Mouse (Mus musculus) kidney, postnatal 0 days (tissue): Measurements from ENCODE around the gene Gm36864. TPM values are rescaled to one million over a fixed set of nuclear protein-coding genes. Genes with fewer than 3 reads are reported as not detected.
"Not testable (repeated sequence)": the region's sequence is repeated elsewhere in the genome, so short reads cannot be mapped to it uniquely, and the experiment has no call there.

Experiments used
- ATAC-seq: fragments of 200-750 bp; cut with Nextera tagmentation; replicated peaks from 2 replicates; pipeline ENCODE4 v1.8.0; 2017; ENCODE audit warnings: low read depth, moderate number of reproducible peaks, moderate TSS enrichment, moderate library complexity; ENCODE audit not compliant: low FRiP score
- DNase-seq: peaks from one replicate; pipeline ENCODE4 v3.0.0-alpha.2; 2016; ENCODE audit warnings: low spot score
- H3K27ac ChIP-seq: fragments of 300-500 bp; sonication (generic); 2 replicates; pipeline ENCODE4 v1.5.1; 2014; ENCODE audit warnings: mild to moderate bottlenecking
- H3K27me3 ChIP-seq: fragments of 300-500 bp; sonication (generic); 2 replicates; pipeline ENCODE4 v1.6.1; 2014; ENCODE audit warnings: low read length, mixed read lengths; ENCODE audit not compliant: insufficient read depth
- H3K36me3 ChIP-seq: fragments of 300-500 bp; sonication (generic); 2 replicates; pipeline ENCODE4 v1.6.1; 2014; ENCODE audit warnings: low read length, mixed read lengths; ENCODE audit not compliant: insufficient read depth
- H3K4me1 ChIP-seq: fragments of 300-500 bp; sonication (generic); replicated peaks from 2 replicates; pipeline ENCODE4 v1.6.1; 2014; ENCODE audit warnings: antibody characterized with exemption, low read length, mixed read lengths; ENCODE audit not compliant: insufficient read depth
- H3K4me2 ChIP-seq: fragments of 300-500 bp; sonication (generic); 2 replicates; pipeline ENCODE4 v1.6.1; 2014; ENCODE audit warnings: mild to moderate bottlenecking, low read length, moderate library complexity, mixed read lengths
- H3K4me3 ChIP-seq: fragments of 300-500 bp; sonication (generic); replicated peaks from 2 replicates; pipeline ENCODE4 v1.5.1; 2014; ENCODE audit warnings: low read depth, low read length
- H3K9ac ChIP-seq: fragments of 300-500 bp; sonication (generic); 2 replicates; pipeline ENCODE4 v1.6.1; 2014; ENCODE audit warnings: low read depth, low read length
- H3K9me3 ChIP-seq: fragments of 300-500 bp; sonication (generic); replicated peaks from 2 replicates; pipeline ENCODE4 v1.6.1; 2016; ENCODE audit warnings: low read length, inconsistent platforms, mixed read lengths
- CTCF ChIP-seq: IDR thresholded peaks from 2 replicates; pipeline ENCODE4 v1.5.1; 2016; ENCODE audit warnings: antibody characterized with exemption, low read depth, mild to moderate bottlenecking, moderate library complexity
- WGBS: fragments of 180-500 bp; shearing (Covaris S2); extraction: QIAGEN DNeasy Blood & Tissue Kit; methylation state at CpG from one replicate; pipeline ENCODE4 v1.1.7; 2014; 5-methylcytosine and 5-hydroxymethylcytosine counted together
- polyA plus RNA-seq: library from polyadenylated mRNA; unstranded; fragments of >200 nt; fragmentation: Nextera tagmentation; extraction: Ambion mirVana; gene quantifications from 2 replicates; pipeline ENCODE4 v1.2.1, GENCODE M21; 2015

Gm36864 gene
- polyA plus RNA-seq, 1 experiment from 2014 or later = not detected

DNA sequence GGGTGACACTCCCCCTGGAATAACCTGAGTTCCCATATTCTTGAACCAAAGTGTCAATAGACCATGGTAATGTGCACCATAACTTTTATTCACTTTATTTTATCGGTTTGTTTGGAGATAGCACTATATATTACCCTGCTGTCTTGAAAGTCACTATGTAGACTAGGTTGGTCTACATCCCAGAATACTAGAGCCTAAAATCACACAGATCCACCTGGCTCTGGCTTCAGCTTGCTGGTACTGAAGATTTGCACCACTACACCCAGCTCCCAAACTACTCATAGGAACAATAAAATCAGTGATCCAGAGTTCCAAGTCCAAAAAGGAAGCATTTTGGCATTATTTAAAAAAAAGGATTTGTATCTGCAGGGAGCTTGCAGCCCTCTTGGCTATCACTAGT is 20.3 kb upstream of the Gm36864 start, which contains the start of gene Klk1b5:
Klk1b5 (plus strand) TSS at position 301 of the 400 bp plus-strand sequence.
- Histone ChIP-seq H3K4me1 (no peaks in the 10 kb centered on the region), H3K27me3 (no peaks in the 10 kb centered on the region), H3K9me3 (no peaks in the 10 kb centered on the region), H3K9ac (no peak within 1 kb of the TSS), H3K4me2 (no peak within 1 kb of the TSS), H3K4me3 (no peak within 1 kb of the TSS), H3K27ac (no peak within 1 kb of the TSS), H3K36me3 (no peaks in the 10 kb centered on the region)
- no peak for DNase-seq
- no peak for ATAC-seq
- 83% methylated on average over 1 of the region's 1 CpGs for WGBS
- TF ChIP-seq CTCF = no peak

DNA sequence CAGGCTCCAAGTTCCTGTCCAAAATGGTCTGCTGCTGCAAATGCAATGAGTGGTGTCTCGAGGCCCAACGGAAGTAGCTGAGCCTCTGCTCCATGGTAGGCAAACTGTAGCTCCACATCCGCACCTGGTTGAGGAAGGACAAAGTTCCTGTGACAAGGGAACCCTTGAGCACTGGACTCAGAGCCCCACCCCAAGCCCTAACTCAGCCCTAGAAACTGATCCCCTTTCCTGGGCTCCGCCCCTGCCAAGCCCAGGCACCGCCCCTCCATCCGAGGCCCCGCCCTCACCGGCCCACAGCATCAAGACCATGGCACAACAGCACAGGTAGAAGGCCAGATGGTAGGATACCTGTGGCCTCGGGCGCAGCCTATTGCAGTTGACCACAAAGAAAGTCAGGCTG is 14.4 kb upstream of the Gm36864 start:
- WGBS = 75% methylated on average over 8 of the region's 10 CpGs
- H3K4me1 ChIP-seq, H3K36me3 ChIP-seq, H3K27me3 ChIP-seq, H3K9me3 ChIP-seq, H3K27ac ChIP-seq, ATAC-seq, H3K9ac ChIP-seq, DNase-seq, H3K4me3 ChIP-seq, H3K4me2 ChIP-seq: not testable (repeated sequence)

DNA sequence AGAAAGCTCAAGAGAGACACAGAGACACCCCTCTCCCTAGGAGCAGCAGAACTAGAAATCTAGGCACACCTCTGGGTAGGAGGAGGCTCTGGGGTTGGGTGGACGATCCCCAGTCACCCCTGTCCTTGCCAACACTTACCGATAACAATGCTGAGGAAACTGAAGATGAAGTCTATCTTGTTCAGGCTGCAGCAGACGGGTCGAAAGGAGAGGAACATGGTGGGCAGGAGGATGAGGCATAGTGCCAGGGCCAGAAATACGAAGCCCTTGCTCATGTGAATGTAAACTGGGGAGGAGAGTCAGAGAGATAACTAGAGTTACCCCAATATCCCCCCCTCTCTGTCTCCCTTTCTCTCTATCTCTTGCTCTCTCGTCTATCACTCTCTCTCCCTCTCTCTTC is 13.6 kb upstream of the Gm36864 start:
- not testable (repeated sequence) for H3K27me3 ChIP-seq, H3K9ac ChIP-seq, DNase-seq, H3K9me3 ChIP-seq, H3K27ac ChIP-seq, H3K4me2 ChIP-seq, H3K4me1 ChIP-seq, H3K4me3 ChIP-seq, H3K36me3 ChIP-seq, ATAC-seq
- WGBS = 82% methylated on average over 6 of the region's 6 CpGs

DNA sequence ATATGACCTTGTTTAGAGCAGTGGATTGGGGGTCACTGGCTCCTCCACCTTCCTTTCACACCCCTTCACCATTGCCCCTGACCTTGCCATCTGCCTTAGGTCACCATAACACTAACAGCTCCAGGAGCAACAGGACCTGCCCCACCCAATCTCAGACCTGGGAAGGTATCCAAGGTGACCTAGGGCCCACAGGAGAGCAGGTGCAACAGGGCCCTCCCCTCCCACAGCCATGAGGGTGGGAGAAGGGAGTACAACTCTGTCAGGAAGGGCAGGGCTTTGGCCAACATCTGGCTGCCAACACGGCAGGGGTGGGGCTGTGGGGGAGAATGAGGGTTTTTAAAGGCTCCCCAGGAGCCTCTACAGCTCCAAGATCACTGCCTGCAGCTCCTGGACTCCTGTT is 10.9 kb upstream of the Gm36864 start, which contains the start of gene Klk1:
Klk1 (plus strand) TSS at position 285 of the 400 bp plus-strand sequence.
- H3K4me3 ChIP-seq = no peak within 1 kb of the TSS
- no peak within 1 kb of the TSS for H3K27ac ChIP-seq
- H3K27me3 ChIP-seq = no peaks in the 10 kb centered on the region
- no peaks in the 10 kb centered on the region for H3K36me3 ChIP-seq
- WGBS = 13% methylated on average over 1 of the region's 1 CpGs
- H3K4me1 ChIP-seq = no peaks in the 10 kb centered on the region
- H3K9ac ChIP-seq = no peak within 1 kb of the TSS
- TF ChIP-seq CTCF = no peak
- ATAC-seq (no peak), DNase-seq (no peak)
- H3K4me2 ChIP-seq = no peak within 1 kb of the TSS
- H3K9me3 ChIP-seq = no peaks in the 10 kb centered on the region

DNA sequence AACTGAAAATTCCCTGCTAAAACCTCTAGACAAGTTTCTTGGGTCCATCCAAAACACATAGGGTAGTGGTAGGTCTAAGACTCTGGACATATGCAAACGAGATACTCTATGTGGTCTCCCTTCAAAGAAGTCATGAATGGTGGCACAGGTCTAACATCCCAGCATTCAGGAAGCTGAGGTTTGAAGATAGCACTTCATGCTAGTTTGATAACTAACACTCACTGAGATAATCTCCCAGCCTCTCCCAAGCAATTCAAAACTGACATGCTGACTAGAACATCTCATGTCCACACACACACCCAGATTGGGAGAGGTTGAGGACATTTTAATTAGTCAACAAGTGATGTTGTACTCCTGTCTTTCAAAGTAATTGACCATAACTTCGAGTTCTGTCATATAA is 3.9 kb downstream of the Gm36864 start:
- Histone ChIP-seq H3K9ac (no peak overlapping the region), H3K27me3 (no peaks in the 10 kb centered on the region), H3K4me3 (no peak overlapping the region), H3K9me3 (no peaks in the 10 kb centered on the region), H3K27ac (no peak overlapping the region), H3K36me3 (no peaks in the 10 kb centered on the region), H3K4me2 (no peak overlapping the region), H3K4me1 (no peaks in the 10 kb centered on the region)
- no peak for TF ChIP-seq CTCF
- WGBS = 63% methylated on average over 2 of the region's 2 CpGs
- no peak for DNase-seq
- ATAC-seq = no peak

DNA sequence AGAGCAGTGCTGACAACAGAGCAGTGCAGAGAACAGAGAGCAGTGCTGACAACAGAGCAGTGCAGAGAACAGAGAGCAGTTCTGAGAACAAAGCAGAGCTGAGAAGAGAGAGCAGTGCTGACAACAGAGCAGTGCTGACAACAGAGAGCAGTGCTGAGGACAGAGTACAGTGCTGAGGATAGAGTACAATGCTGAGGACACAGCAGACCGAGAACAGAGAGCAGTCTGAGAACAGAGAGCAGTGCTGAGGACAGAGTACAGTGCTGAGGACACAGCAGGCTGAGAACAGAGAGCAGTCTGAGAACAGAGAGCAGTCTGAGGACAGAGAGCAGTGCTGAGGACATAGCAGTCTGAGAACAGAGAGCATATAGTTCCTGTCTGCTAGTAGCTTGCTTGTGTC is 4.7 kb downstream of the Gm36864 start:
- Histone ChIP-seq H3K4me1 (peaks cover 6% of the 10 kb centered on the region; the same call in 1 of the 2 replicates), H3K27ac (no peak overlapping the region), H3K27me3 (no peaks in the 10 kb centered on the region), H3K9ac (no peak overlapping the region), H3K36me3 (no peaks in the 10 kb centered on the region), H3K4me3 (no peak overlapping the region), H3K4me2 (no peak overlapping the region), H3K9me3 (no peaks in the 10 kb centered on the region)
- DNase-seq (no peak), ATAC-seq (no peak)
- WGBS = 41% methylated on average over 1 of the region's 1 CpGs
- no peak for TF ChIP-seq CTCF

DNA sequence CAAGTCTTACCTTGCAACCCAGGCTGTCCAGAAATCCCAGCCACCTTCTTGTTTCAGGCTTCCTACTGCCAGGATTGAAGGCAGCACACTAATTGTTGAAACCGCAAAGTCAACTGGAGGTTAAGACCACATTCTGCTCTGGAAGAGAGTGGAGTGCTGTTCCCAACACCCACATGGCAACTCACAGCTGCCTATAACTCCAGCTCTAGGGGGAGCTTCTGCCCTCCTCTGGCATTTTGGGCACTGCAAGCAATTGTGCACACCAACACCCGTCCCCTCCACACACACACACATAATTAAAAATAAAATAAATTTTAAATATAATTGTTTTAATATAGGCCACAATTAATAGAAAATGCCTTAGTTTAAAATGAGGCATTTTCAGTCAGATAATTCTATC is 5.2 kb downstream of the Gm36864 start:
- no peak overlapping the region for H3K27ac ChIP-seq
- no peaks in the 10 kb centered on the region for H3K36me3 ChIP-seq
- H3K4me2 ChIP-seq = no peak overlapping the region
- TF ChIP-seq CTCF = peak; percentile 36; the same call in 1 of the 2 replicates
- ATAC-seq = no peak
- no peaks in the 10 kb centered on the region for H3K27me3 ChIP-seq
- H3K9me3 ChIP-seq = no peaks in the 10 kb centered on the region
- WGBS = 56% methylated on average over 2 of the region's 2 CpGs
- peaks cover 6% of the 10 kb centered on the region; the same call in 1 of the 2 replicates for H3K4me1 ChIP-seq
- DNase-seq = peak; percentile 16
- no peak overlapping the region for H3K4me3 ChIP-seq
- no peak overlapping the region for H3K9ac ChIP-seq
